Mouse (Mus musculus) ES-E14 (cell line): ENCODE data around the gene Nfasc.

ENCODE experiments used
- CHD2 ChIP-seq: IDR thresholded peaks from 2 replicates; pipeline ENCODE4 v1.6.1; 2014; ENCODE audit warnings: mild to moderate bottlenecking, low read depth, low read length, inconsistent platforms
- HCFC1 ChIP-seq: IDR thresholded peaks from 2 replicates; pipeline ENCODE4 v1.6.1; 2012; ENCODE audit warnings: low read length, inconsistent platforms, borderline replicate concordance; ENCODE audit not compliant: insufficient read depth
- MAFK ChIP-seq: IDR thresholded peaks from 2 replicates; pipeline ENCODE4 v1.6.1; 2014; ENCODE audit warnings: mild to moderate bottlenecking, low read depth, low read length, inconsistent platforms; ENCODE audit not compliant: insufficient read depth
- ZC3H11A ChIP-seq: IDR thresholded peaks from 2 replicates; pipeline ENCODE4 v1.6.1; 2012; ENCODE audit warnings: low read depth, mild to moderate bottlenecking, inconsistent platforms, low read length, borderline replicate concordance
- ZNF384 ChIP-seq: IDR thresholded peaks from 2 replicates; pipeline ENCODE4 v1.6.1; 2012; ENCODE audit warnings: low read depth, low read length, inconsistent platforms

- TF ChIP-seq CHD2 (no peak), HCFC1 (no peak), MAFK (no peak), ZNF384 (no peak), ZC3H11A (no peak)
Observed at GRCm38 (mm10) chr1:132727548-132727947, 14.0 kb downstream of the Nfasc start.
